Mouse (Mus musculus) embryonic facial prominence, embryonic 10.5 days (tissue): ENCODE data around the gene Tcl1b4. TPM values are rescaled to one million over a fixed set of nuclear protein-coding genes. Genes with fewer than 3 reads are reported as not detected.
A peak's percentile ranks its signal among the peaks of the same experiment; 100 is the strongest.
"Not testable (repeated sequence)": the region's sequence is repeated elsewhere in the genome, so short reads cannot be mapped to it uniquely, and the experiment has no call there.

ENCODE experiments used
- DNase-seq: peaks from one replicate; pipeline ENCODE4 v3.0.0-alpha.2; 2017; ENCODE audit warnings: low spot score
- H3K27ac ChIP-seq: fragments of 300-500 bp; sonication (generic); replicated peaks from 2 replicates; pipeline ENCODE4 v1.5.1; 2016; ENCODE audit warnings: mild to moderate bottlenecking
- H3K27me3 ChIP-seq: fragments of 300-500 bp; sonication (generic); replicated peaks from 2 replicates; pipeline ENCODE4 v1.6.1; 2016; ENCODE audit warnings: low read depth, mild to moderate bottlenecking; ENCODE audit not compliant: poor library complexity, severe bottlenecking
- H3K36me3 ChIP-seq: fragments of 300-500 bp; sonication (generic); replicated peaks from 2 replicates; pipeline ENCODE4 v1.6.1; 2016; ENCODE audit warnings: mild to moderate bottlenecking, moderate library complexity
- H3K4me1 ChIP-seq: fragments of 300-500 bp; sonication (generic); 2 replicates; pipeline ENCODE4 v1.6.1; 2016
- H3K4me3 ChIP-seq: fragments of 300-500 bp; sonication (generic); 2 replicates; pipeline ENCODE4 v1.5.1; 2016; ENCODE audit warnings: mild to moderate bottlenecking, moderate library complexity
- H3K9me3 ChIP-seq: fragments of 300-500 bp; sonication (generic); 2 replicates; pipeline ENCODE4 v1.6.1; 2016; ENCODE audit warnings: mild to moderate bottlenecking
- WGBS: fragments of 180-500 bp; shearing (Covaris S2); methylation state at CpG from one replicate; pipeline ENCODE4 v1.1.7; 2016; 5-methylcytosine and 5-hydroxymethylcytosine counted together
- polyA plus RNA-seq: library from polyadenylated mRNA; unstranded; fragments of >200 nt; fragmentation: Nextera tagmentation; extraction: Ambion mirVana; gene quantifications from 2 replicates; pipeline ENCODE4 v1.2.1, GENCODE M21; 2016

Gene Tcl1b4
- not detected in 2 replicates for polyA plus RNA-seq

DNA sequence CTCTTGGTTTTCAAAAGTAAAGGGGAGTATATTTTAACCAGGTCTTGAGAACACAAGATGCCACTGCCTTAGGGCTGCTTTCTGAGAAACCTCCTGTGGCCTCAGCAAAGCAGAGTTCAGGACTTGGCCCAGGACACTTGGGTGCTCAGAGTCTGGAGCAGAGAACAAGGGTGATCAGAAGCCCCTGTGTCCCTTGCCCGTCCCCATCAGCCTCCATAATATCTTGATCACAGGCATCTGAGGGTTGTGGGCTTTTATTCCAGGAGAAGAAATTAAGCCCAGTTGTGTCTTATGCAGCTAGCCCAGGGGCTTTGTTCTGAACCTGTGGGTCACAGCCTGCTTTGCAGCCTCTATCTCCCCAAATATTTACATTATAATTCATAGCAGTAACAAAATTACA lies at the start of gene Tcl1b4:
TSS of gene Tcl1b4 (plus strand) at position 301 of the 400 bp plus-strand sequence.
- not testable (repeated sequence) for H3K4me1 ChIP-seq, H3K27me3 ChIP-seq, H3K36me3 ChIP-seq, H3K4me3 ChIP-seq, H3K9me3 ChIP-seq, DNase-seq, H3K27ac ChIP-seq
- 86% methylated on average over 1 of the region's 1 CpGs for WGBS

DNA sequence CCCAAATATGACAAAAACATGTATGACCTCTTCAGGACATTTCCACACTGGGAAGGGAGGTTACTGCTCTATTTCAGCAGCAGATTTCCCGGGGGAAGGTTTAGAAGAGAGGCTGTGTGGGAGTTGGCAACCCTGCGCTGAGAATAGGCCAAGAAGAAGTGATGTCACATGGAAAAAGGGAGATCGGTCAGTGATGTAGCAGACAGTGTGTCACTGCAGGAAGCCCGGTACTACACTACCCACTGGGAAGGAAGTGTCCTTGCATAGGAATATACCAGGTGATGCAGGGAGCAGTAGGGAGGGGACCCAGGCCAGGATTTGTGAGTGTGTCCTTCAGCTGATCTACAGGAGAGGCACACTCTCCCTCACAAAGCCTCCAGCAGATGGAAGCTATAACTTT lies 46.5 kb upstream of the Tcl1b4 start:
- not testable (repeated sequence) for H3K9me3 ChIP-seq, H3K36me3 ChIP-seq, DNase-seq, H3K4me1 ChIP-seq, H3K27me3 ChIP-seq, H3K27ac ChIP-seq, H3K4me3 ChIP-seq
- WGBS: 77% methylated on average over 4 of the region's 4 CpGs

DNA sequence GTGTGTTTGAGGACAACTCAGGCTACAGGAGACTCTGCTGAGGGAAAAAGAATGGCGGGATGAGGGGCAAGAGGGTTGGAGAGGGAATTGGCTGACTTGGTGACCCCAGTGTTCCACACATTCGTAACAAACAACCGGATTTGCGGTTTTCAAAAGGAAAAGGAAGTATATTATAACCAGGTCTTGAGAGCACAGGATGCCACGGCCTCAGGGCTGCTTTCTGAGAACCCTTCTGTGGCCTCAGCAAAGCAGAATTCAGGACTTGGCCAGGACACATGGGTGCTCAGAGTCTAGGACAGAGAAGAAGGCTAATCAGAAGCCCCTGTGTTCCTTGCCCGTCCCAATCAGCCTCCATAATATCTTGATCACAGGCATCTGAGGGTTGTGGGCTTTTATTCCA lies 42.9 kb upstream of the Tcl1b4 start:
- no peaks in the 10 kb centered on the region for H3K4me1 ChIP-seq
- H3K27ac ChIP-seq: no peak overlapping the region
- 81% methylated on average over 6 of the region's 6 CpGs for WGBS
- no peak for DNase-seq
- no peaks in the 10 kb centered on the region for H3K36me3 ChIP-seq
- no peaks in the 10 kb centered on the region for H3K27me3 ChIP-seq
- H3K4me3 ChIP-seq: no peak overlapping the region
- H3K9me3 ChIP-seq: no peaks in the 10 kb centered on the region

DNA sequence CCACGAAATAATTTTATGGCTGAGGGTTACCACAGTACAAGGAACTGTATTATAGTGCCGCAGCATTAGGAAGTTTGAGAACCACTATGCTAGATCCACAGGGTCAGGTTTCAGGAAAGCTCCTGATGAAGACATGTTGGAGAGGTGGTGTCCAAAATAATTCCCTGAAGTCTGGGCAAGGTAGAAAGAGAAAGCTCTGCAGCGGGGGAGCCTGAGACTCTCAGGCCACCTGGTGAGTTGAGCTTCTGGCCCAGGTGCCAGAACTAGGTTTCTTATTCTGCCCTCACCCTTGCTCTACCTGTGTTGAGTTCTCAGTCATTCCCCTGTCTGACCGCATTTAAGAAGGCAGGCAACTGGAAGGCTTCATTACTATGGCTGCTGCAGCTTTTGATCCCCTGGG lies 42.4 kb upstream of the Tcl1b4 start, which contains the start of gene Tcl1b1:
TSS of gene Tcl1b1 (plus strand) at position 301 of the 400 bp plus-strand sequence.
- Histone ChIP-seq H3K4me1 (no peaks in the 10 kb centered on the region), H3K4me3 (no peak within 1 kb of the TSS), H3K9me3 (no peaks in the 10 kb centered on the region), H3K27ac (no peak within 1 kb of the TSS), H3K36me3 (no peaks in the 10 kb centered on the region), H3K27me3 (no peaks in the 10 kb centered on the region)
- 88% methylated on average over 4 of the region's 4 CpGs for WGBS
- no peak for DNase-seq

GRCm38 (mm10) chr12:105166734-105167133 lies 35.0 kb upstream of the Tcl1b4 start:
- Histone ChIP-seq H3K4me3 (no peak overlapping the region), H3K36me3 (no peaks in the 10 kb centered on the region), H3K4me1 (no peaks in the 10 kb centered on the region), H3K27me3 (no peaks in the 10 kb centered on the region), H3K9me3 (no peaks in the 10 kb centered on the region), H3K27ac (no peak overlapping the region)
- no peak for DNase-seq
- WGBS: 70% methylated on average over 3 of the region's 3 CpGs

- DNase-seq: no peak
- Histone ChIP-seq H3K27ac (no peak overlapping the region), H3K4me3 (no peak overlapping the region), H3K27me3 (no peaks in the 10 kb centered on the region), H3K9me3 (no peaks in the 10 kb centered on the region), H3K36me3 (no peaks in the 10 kb centered on the region), H3K4me1 (no peaks in the 10 kb centered on the region)
- 88% methylated on average over 2 of the region's 2 CpGs for WGBS
These were observed 28.4 kb upstream of the Tcl1b4 start for GRCm38 (mm10) chr12:105173366-105173765.

DNA sequence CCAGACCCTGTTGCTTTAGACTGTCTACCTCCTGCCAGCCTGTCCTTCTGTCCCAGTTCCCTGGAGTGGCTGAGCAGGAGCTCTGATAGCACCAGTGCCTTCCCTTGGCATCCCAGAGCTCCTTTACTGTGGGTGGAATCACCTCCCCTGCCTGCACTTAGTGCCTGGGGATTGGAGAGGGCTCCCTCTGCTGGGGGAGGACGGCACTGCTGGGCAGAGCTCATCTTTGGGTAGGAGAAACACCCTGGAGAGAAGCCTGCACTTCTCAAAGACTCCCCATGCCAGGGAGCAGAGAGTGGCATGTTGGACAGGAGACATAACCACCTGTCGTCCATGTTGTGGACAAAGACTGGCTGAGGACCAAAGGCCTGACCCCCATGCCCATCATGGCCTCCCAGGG lies 27.4 kb upstream of the Tcl1b4 start:
- not testable (repeated sequence) for H3K27ac ChIP-seq, H3K27me3 ChIP-seq, H3K4me3 ChIP-seq, H3K36me3 ChIP-seq, H3K4me1 ChIP-seq, H3K9me3 ChIP-seq
- DNase-seq: peak; percentile 21
- 38% methylated on average over 2 of the region's 2 CpGs for WGBS

DNA sequence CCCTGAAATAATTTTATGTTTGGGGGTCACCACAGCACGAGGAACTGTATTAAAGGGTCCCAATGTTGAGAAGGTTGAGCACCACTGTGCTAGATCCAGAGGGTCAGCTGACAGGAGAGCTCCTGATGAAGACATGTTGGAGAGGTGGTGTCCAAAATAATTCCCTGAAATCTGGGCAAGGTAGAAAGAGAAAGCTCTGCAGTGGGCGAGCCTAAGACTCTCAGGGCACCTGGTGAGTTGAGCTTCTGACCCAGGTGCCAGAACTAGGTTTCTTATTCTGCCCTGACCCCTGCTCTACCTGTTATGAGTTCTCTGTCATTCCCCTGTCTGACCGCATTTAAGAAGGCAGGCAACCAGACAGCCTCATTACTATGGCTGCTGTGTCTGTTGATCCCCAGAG lies 25.7 kb upstream of the Tcl1b4 start, which contains the start of gene Tcl1b5:
TSS of gene Tcl1b5 (plus strand) at position 301 of the 400 bp plus-strand sequence.
- not testable (repeated sequence) for H3K27me3 ChIP-seq, H3K27ac ChIP-seq, H3K4me1 ChIP-seq, H3K4me3 ChIP-seq, H3K9me3 ChIP-seq, H3K36me3 ChIP-seq, DNase-seq
- 70% methylated on average over 3 of the region's 3 CpGs for WGBS

- WGBS: 77% methylated on average over 4 of the region's 4 CpGs
- not testable (repeated sequence) for H3K36me3 ChIP-seq, DNase-seq, H3K27ac ChIP-seq, H3K4me1 ChIP-seq, H3K27me3 ChIP-seq, H3K4me3 ChIP-seq, H3K9me3 ChIP-seq
These were observed 20.6 kb upstream of the Tcl1b4 start for GRCm38 (mm10) chr12:105181040-105181644.

DNA sequence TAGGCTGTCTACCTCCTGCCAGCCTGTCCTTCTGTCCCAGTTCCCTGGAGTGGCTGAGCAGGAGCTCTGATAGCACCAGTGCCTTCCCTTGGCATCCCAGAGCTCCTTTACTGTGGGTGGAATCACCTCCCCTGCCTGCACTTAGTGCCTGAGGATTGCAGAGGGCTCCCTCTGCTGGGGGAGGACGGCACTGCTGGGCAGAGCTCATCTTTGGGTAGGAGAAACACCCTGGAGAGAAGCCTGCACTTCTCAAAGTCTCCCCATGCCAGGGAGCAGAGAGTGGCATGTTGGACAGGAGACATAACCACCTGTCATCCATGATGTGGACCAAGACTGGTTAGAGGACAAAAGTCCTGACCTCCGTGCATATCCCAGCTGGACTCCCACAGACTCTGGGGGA lies 12.8 kb upstream of the Tcl1b4 start:
- not testable (repeated sequence) for H3K27me3 ChIP-seq, H3K36me3 ChIP-seq, H3K9me3 ChIP-seq, DNase-seq, H3K4me1 ChIP-seq, H3K27ac ChIP-seq, H3K4me3 ChIP-seq
- 48% methylated on average over 2 of the region's 2 CpGs for WGBS

GRCm38 (mm10) chr12:105190743-105191142 lies 11.0 kb upstream of the Tcl1b4 start, which contains the start of gene Tcl1b3:
Gene Tcl1b3, plus strand, starts transcription at chr12:105191043.
- H3K4me1 ChIP-seq, H3K27ac ChIP-seq, H3K9me3 ChIP-seq, H3K36me3 ChIP-seq, DNase-seq, H3K27me3 ChIP-seq, H3K4me3 ChIP-seq: not testable (repeated sequence)
- WGBS: 88% methylated on average over 6 of the region's 6 CpGs

DNA sequence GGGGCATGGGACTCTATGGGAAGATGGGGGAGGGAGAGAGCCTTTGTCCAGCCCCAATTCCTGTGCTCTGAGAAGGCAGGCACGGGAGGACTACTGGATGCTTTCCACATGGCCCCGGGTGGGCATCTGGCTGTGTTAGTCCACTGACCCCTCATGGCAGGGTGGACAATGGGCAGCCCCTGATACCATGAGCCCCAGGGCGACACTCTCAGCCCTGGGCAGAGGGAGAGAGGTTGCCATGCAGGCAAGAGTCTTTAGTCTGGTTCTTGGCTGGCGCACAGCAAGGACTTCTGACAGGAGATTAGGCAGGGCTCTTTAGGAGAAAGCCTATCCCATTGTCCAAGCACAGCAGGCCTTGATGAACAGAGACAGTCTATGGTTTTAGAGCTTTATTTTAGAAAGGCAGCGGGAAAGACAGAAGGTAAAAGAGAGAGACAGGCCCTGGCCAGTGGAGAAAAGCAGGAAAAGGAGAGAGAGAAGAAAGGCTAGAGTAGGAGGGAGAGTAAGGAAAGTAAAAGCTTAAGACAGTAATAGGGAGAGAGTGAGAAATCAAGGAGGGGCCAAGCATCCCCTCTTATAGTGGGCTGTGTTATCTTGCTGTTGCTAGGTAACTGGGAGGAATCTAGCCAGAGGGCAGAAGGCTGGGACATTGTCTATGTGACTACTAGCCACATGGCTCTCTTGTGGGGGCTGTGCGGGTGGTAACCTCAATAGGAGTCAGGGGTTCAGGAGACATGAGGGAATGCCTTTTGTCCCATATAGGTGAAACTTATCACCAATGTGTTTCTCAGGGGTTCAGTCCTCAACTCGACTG lies 1.9 kb upstream of the Tcl1b4 start:
- WGBS: 41% methylated on average over 7 of the region's 7 CpGs
- not testable (repeated sequence) for H3K9me3 ChIP-seq, H3K4me1 ChIP-seq, H3K4me3 ChIP-seq, H3K27ac ChIP-seq, H3K27me3 ChIP-seq, DNase-seq, H3K36me3 ChIP-seq

- WGBS: 70% methylated on average over 1 of the region's 1 CpGs
- H3K9me3 ChIP-seq: no peaks in the 10 kb centered on the region
These were observed 5.3 kb downstream of the Tcl1b4 start for GRCm38 (mm10) chr12:105207071-105207470.

More at GRCm38 (mm10) chr12:105207071-105207470, 5.3 kb downstream of the Tcl1b4 start:
- no peak for DNase-seq
- Histone ChIP-seq H3K4me1 (no peaks in the 10 kb centered on the region), H3K27me3 (no peaks in the 10 kb centered on the region), H3K36me3 (no peaks in the 10 kb centered on the region), H3K4me3 (no peak overlapping the region), H3K27ac (no peak overlapping the region)
